Mouse (Mus musculus) kidney, embryonic 16.5 days (tissue): ENCODE measurements around the gene Fmnl2. TPM values are rescaled to one million over a fixed set of nuclear protein-coding genes. Genes with fewer than 3 reads are reported as not detected.

ENCODE experiments used
- ATAC-seq: fragments of 200-750 bp; cut with Nextera tagmentation; 2 replicates; pipeline ENCODE4 v1.8.0; 2017; ENCODE audit warnings: moderate TSS enrichment; ENCODE audit not compliant: low FRiP score, low TSS enrichment
- H3K27ac ChIP-seq: fragments of 300-500 bp; sonication (generic); 2 replicates; pipeline ENCODE4 v1.5.1; 2014; ENCODE audit warnings: low read length
- H3K27me3 ChIP-seq: fragments of 300-500 bp; sonication (generic); 2 replicates; pipeline ENCODE4 v1.6.1; 2014; ENCODE audit warnings: low read length, control low read depth, mixed read lengths; ENCODE audit not compliant: insufficient read depth
- H3K36me3 ChIP-seq: fragments of 300-500 bp; sonication (generic); 2 replicates; pipeline ENCODE4 v1.6.1; 2014; ENCODE audit warnings: low read length, control low read depth, mixed read lengths; ENCODE audit not compliant: insufficient read depth
- H3K4me1 ChIP-seq: fragments of 300-500 bp; sonication (generic); 2 replicates; pipeline ENCODE4 v1.6.1; 2014; ENCODE audit warnings: low read length, control low read depth, mixed read lengths; ENCODE audit not compliant: insufficient read depth
- H3K4me2 ChIP-seq: fragments of 300-500 bp; sonication (generic); replicated peaks from 2 replicates; pipeline ENCODE4 v1.6.1; 2014; ENCODE audit warnings: low read depth, low read length
- H3K4me3 ChIP-seq: fragments of 300-500 bp; sonication (generic); 2 replicates; pipeline ENCODE4 v1.5.1; 2014; ENCODE audit warnings: mild to moderate bottlenecking, low read length
- H3K9ac ChIP-seq: fragments of 300-500 bp; sonication (generic); replicated peaks from 2 replicates; pipeline ENCODE4 v1.6.1; 2014; ENCODE audit warnings: low read length
- H3K9me3 ChIP-seq: fragments of 300-500 bp; sonication (generic); 2 replicates; pipeline ENCODE4 v1.6.1; 2016; ENCODE audit warnings: low read length, control low read depth
- WGBS: fragments of 180-500 bp; shearing (Covaris S2); extraction: QIAGEN DNeasy Blood & Tissue Kit; methylation state at CpG from one replicate; pipeline ENCODE4 v1.1.7; 2014; 5-methylcytosine and 5-hydroxymethylcytosine counted together
- polyA plus RNA-seq: library from polyadenylated mRNA; unstranded; fragments of >200 nt; fragmentation: Nextera tagmentation; extraction: Ambion mirVana; gene quantifications from 2 replicates; pipeline ENCODE4 v1.2.1, GENCODE M21; 2015

Fmnl2 gene
- polyA plus RNA-seq, 1 experiment from 2014 or later: 5.7 TPM

DNA sequence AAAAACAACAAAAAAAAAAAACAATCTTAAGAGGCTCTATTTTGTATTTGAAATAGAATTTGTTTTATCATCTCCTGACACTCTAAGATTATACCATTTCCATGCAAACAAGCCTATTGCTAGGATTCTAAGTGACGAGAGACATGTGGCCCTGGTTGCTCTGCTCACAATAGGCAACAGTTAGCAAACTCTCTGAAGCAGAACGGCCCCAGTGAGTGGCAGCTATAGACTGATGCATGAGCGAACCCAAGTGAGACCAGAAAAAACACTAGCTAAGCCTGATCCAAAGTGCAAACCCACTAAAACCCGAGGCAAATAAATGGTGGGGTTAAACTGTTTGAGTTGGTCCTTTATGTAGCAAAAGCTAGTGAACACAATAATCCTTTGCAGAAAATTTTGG, 18.6 kb upstream of the Fmnl2 start:
- no peaks in the 10 kb centered on the region for H3K4me1 ChIP-seq
- H3K27ac ChIP-seq: no peak overlapping the region
- H3K27me3 ChIP-seq: no peaks in the 10 kb centered on the region
- no peak overlapping the region for H3K9ac ChIP-seq
- no peak overlapping the region for H3K4me3 ChIP-seq
- no peaks in the 10 kb centered on the region for H3K9me3 ChIP-seq
- H3K4me2 ChIP-seq: no peak overlapping the region
- 52% methylated on average over 4 of the region's 4 CpGs for WGBS
- ATAC-seq: 0 out of 2 replicates have a peak, but pooled peaks have one; percentile 69
- no peaks in the 10 kb centered on the region for H3K36me3 ChIP-seq

DNA sequence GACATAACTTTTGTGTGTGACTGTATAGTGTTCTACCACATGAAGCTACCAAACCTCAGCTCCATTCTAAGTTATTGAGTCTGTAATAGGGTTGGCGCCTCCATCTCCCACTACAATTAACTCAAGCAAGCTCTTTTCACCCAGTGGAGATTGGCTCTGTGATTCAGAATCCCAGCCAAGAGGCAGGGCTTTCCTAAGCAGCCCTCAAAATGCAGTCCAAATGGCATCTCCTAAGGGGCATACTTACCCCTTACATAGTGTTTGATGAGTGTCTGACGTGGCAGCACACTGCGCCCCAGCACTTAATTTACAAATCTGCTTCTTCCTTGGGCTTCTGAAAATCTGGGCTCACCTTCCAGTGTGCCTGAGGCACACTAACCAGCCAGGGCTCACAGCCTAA, 17.8 kb upstream of the Fmnl2 start:
- WGBS: 85% methylated on average over 3 of the region's 3 CpGs
- no peaks in the 10 kb centered on the region for H3K9me3 ChIP-seq
- no peaks in the 10 kb centered on the region for H3K36me3 ChIP-seq
- H3K9ac ChIP-seq: no peak overlapping the region
- H3K4me1 ChIP-seq: no peaks in the 10 kb centered on the region
- no peaks in the 10 kb centered on the region for H3K27me3 ChIP-seq
- H3K4me2 ChIP-seq: no peak overlapping the region
- no peak overlapping the region for H3K4me3 ChIP-seq
- no peak overlapping the region for H3K27ac ChIP-seq
- no peak for ATAC-seq

DNA sequence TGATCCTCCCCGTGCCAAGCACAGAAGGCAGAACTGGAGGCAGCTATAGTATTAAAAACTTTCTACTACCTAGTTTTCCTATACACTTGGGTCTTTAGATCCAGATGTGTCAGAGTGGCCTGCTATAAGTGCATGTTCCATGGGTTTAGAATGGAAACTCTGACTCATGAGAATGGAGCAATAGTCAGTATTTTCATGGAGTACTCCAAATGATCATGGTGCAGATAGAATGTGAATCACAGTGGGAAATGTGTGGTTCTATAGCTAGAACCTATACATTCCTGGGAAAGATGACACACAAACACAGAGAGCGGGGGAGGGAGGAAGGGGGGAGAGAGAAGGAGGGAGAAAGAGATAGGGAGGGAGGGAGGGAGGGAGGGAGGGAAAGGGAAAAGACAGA, 13.8 kb upstream of the Fmnl2 start:
- Histone ChIP-seq H3K27me3 (no peaks in the 10 kb centered on the region), H3K4me1 (no peaks in the 10 kb centered on the region), H3K9me3 (no peaks in the 10 kb centered on the region), H3K4me2 (no peak overlapping the region), H3K9ac (no peak overlapping the region), H3K4me3 (no peak overlapping the region), H3K36me3 (no peaks in the 10 kb centered on the region), H3K27ac (no peak overlapping the region)
- WGBS: 93% methylated on average over 2 of the region's 2 CpGs
- ATAC-seq: no peak

DNA sequence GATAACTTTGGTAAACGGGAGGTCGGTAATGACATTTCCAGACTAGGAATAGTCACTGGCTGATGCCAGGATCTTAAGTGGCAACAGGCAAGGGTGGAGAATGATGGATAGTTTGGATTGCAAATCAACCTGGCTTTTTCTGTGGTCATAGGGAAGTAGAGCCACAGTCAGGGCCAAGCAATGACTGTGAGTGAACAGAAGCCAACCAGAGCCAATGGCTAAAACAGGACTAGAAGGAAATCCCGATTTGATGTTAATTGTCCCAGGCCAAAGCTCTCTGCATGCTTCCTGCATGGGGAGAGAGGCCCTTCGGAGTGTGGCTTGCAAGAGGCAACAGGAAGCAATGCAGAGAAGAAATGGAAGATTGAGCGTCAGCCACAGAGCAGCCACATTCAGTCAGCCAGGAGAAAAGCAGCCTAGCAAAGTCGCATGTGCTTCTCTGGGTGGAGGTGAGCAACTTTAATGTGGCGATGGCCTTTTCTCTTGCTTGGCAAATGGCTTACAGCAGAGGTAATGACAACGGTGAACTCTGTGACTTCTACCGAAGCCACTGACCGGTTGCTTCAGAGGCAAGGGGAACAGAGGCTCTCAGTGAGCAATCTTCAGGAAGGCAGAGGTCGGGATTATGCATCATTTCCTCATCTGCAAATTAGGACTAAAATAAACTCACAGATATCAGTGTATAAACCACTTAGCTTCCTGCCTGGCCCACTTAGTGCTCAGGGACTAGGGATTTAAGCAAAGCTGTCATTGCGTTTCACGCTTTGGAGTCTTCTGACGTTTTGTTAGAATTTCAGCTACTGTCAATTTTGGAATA, 12.5 kb upstream of the Fmnl2 start:
- Histone ChIP-seq H3K27ac (no peak overlapping the region), H3K36me3 (no peaks in the 10 kb centered on the region), H3K4me2 (no peak overlapping the region), H3K4me1 (no peaks in the 10 kb centered on the region), H3K9me3 (no peaks in the 10 kb centered on the region), H3K9ac (no peak overlapping the region), H3K27me3 (no peaks in the 10 kb centered on the region), H3K4me3 (no peak overlapping the region)
- ATAC-seq: no peak
- 63% methylated on average over 14 of the region's 14 CpGs for whole genome bisulfite sequencing

DNA sequence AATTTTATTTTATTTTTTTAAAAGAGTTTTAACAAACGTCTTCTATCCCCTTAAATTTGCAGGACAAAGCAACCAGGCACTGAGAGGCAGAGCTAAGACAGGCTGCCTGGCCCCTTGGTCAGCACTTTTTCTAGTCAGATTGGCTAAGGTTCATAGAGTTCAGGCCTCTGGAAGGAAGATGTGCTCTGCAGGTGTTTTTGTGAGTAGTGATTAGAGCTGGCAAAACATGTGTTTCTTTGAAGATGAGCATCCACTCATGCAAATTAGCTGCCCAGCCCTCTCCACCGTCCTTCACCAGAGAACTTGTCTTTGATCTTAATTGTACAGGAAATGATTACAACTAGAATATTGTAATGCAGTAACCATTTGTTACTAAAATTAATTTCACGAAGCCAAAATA, 11.2 kb upstream of the Fmnl2 start:
- no peaks in the 10 kb centered on the region for H3K27me3 ChIP-seq
- H3K27ac ChIP-seq: no peak overlapping the region
- H3K9ac ChIP-seq: no peak overlapping the region
- no peak overlapping the region for H3K4me3 ChIP-seq
- 60% methylated on average over 3 of the region's 3 CpGs for WGBS
- H3K4me2 ChIP-seq: no peak overlapping the region
- no peaks in the 10 kb centered on the region for H3K36me3 ChIP-seq
- H3K4me1 ChIP-seq: no peaks in the 10 kb centered on the region
- H3K9me3 ChIP-seq: no peaks in the 10 kb centered on the region
- no peak for ATAC-seq

DNA sequence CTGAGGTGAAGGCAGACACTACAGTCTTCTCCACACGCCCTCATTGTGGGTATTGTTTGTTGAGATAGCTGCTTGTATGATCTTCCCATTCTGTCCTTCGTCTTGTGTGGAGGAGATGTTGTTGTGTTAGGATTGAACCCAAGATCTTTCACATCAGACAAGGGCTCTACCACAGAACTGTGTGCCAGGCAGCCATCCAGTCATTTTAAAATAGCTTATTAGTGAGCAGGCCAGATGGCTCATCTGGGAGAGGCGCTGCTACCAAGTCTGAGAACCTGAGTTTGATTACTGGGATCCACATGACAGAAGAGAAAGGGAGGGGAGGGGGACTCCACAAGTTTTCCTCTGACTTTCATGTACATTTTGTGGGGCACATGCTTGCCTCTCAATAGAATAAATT, 8.6 kb upstream of the Fmnl2 start:
- Histone ChIP-seq H3K36me3 (no peaks in the 10 kb centered on the region), H3K4me1 (no peaks in the 10 kb centered on the region), H3K4me3 (no peak overlapping the region), H3K9ac (no peak overlapping the region), H3K27me3 (no peaks in the 10 kb centered on the region), H3K9me3 (no peaks in the 10 kb centered on the region), H3K4me2 (no peak overlapping the region), H3K27ac (no peak overlapping the region)
- no peak for ATAC-seq
- 68% methylated on average over 3 of the region's 3 CpGs for WGBS

DNA sequence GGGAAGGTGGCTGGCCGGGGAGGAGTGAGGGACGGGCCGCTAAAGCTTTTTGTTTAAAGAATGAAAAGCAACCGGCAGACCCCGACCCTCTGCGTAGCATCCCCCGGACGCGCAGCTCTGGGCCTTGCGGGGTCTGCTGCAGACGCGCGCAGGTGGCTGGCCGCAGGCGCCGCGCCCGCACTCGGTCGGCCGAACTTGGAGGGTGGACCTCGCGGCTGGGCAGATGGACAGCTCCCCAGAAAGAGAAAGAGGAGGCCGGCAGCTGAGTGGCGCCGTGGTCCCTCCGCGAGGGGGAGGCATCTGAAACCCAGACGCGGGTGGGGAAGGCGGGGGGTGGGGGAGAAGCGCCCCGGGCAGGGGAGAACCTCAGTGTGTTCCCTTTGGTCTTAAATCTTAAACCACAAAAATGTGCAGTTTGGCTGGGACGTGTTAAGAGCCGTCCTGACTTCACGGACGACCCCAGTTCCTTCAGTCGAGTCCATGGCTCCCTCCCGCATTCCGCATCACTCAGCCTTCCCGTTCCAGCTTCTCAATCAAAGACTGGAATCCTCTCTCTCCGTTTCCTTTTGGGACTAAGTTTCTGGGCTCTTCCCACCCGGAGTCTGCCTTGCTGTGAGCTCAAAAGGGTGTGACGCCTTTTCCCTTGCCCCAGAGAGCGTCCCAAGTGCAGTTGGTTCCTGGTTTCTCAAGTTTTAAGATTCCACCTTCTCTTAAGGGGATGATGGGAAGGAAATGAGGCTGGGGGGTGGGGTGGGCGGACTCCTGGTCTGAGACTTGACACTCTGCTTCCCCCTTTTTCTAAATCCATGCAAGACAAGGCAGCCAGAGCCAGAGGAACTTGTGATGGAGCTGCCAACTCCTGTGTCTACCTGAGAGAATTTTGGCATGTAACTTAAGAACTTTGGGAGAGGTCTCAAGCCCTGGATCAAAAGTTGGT, 1.1 kb downstream of the Fmnl2 start:
- H3K4me2 ChIP-seq: peak overlapping the region; percentile 70
- ATAC-seq: peak; percentile 50
- H3K27ac ChIP-seq: peak overlapping the region; percentile 78
- 0% methylated on average over 46 of the region's 46 CpGs for WGBS
- H3K4me1 ChIP-seq: peaks cover 30% of the 10 kb centered on the region
- no peaks in the 10 kb centered on the region for H3K36me3 ChIP-seq
- no peaks in the 10 kb centered on the region for H3K27me3 ChIP-seq
- peak overlapping the region; percentile 88 for H3K9ac ChIP-seq
- H3K4me3 ChIP-seq: peak overlapping the region; percentile 91
- no peaks in the 10 kb centered on the region for H3K9me3 ChIP-seq

DNA sequence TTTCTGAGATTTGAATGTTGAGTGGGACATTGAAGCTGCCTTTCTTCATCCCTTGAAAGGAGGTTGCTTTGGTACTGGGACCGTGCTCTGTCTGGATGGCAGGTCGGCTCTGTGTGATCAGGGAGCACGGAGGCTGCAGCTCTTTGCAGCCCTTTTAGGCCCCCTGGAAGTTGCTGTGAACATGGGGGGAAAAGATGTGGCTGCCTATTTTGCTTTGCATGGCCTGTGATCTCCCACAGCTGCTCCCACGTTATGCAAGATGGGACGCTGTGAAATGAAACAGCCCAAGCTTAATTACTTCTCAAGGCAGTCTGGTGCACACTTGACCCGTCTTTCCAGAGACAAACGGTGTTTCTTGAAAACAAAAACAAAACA, 1.8 kb downstream of the Fmnl2 start:
- Histone ChIP-seq H3K36me3 (no peaks in the 10 kb centered on the region), H3K9me3 (no peaks in the 10 kb centered on the region), H3K4me3 (peak overlapping the region; percentile 91), H3K27ac (peak overlapping the region; percentile 78), H3K4me1 (peaks cover 30% of the 10 kb centered on the region), H3K27me3 (no peaks in the 10 kb centered on the region), H3K4me2 (peak overlapping the region; percentile 70), H3K9ac (peak overlapping the region; percentile 88)
- no peak for ATAC-seq
- 5% methylated on average over 7 of the region's 7 CpGs for WGBS

DNA sequence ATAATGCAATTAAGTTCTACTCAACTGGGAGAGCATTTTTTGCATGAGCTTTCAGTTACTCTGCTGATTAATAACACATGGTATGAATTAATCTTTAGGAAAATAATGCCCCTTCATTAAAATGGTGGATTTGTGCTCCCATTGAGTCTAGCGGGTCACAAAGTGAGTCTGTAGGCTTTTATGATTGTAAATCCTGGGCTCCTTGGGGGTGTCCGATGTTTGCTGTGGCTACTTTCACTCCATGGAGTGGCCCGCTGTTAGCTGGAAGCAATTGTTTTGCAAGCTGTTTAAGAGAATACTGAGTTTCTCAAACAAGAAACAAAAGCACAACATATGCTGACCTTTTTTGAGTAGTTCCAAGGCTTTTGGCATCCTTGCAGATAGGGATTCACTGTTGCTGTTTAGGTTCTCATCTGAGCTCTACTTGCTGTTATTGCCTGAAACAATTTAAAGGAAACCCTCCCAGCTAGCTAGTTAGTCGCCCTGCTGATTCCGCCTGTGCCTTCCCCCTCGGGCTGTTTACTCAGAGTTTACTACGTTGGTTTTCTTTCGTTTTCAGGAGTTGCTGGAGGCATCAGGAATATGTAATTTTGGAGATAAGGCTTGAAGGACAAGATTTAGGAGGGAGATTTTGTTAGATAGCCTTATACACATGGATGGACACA, 2.6 kb downstream of the Fmnl2 start:
- no peaks in the 10 kb centered on the region for H3K27me3 ChIP-seq
- H3K27ac ChIP-seq: peak overlapping the region; percentile 32; the same call in 1 of the 2 replicates
- 10% methylated on average over 8 of the region's 8 CpGs for WGBS
- H3K36me3 ChIP-seq: no peaks in the 10 kb centered on the region
- peaks cover 30% of the 10 kb centered on the region for H3K4me1 ChIP-seq
- H3K9ac ChIP-seq: 0 out of 2 replicates have a peak overlapping the region, but pooled peaks have one; percentile 23
- no peaks in the 10 kb centered on the region for H3K9me3 ChIP-seq
- no peak for ATAC-seq
- peak overlapping the region; percentile 70 for H3K4me2 ChIP-seq
- peak overlapping the region; percentile 91 for H3K4me3 ChIP-seq
